Mouse (Mus musculus) megakaryocyte, embryonic 14.5 days (primary cell): ENCODE measurements around the gene Iffo2.

Experiments used
- FLI1 ChIP-seq: IDR thresholded peaks from 2 replicates; pipeline ENCODE4 v1.6.1; 2012; ENCODE audit warnings: low read length, inconsistent platforms, mixed read lengths
- GATA1 ChIP-seq: IDR thresholded peaks from 3 replicates; pipeline ENCODE4 v1.6.1; 2012; ENCODE audit warnings: mixed read lengths, low read length, inconsistent platforms, borderline replicate concordance

DNA sequence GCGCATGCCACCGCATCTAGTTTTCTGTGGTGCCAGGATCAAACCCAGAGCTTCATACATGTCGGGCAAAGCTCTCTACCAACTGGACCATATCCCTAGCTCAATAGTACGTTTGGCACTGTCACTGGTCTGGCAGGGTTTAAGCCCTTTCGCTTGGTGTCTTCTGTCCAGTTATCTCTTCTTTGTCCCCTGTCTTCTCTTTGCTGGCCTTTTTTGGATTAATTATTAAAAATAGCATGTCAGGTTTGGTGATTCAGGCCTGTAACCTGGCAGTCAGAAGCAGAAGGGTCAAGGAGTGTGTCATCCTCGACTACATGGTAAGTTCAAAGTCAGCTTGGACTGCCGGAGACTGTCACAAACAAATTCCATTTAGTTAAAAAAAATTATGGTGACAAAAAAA is 10.4 kb downstream of the Iffo2 start:
- TF ChIP-seq FLI1 (no peak), GATA1 (no peak)
